Mouse (Mus musculus) left cerebral cortex, postnatal 25 days (tissue): ENCODE data around the gene Mre11a. TPM values are rescaled to one million over a fixed set of nuclear protein-coding genes. Genes with fewer than 3 reads are reported as not detected.
A peak's percentile ranks its signal among the peaks of the same experiment; 100 is the strongest.
"Not testable (repeated sequence)": the region's sequence is repeated elsewhere in the genome, so short reads cannot be mapped to it uniquely, and the experiment has no call there.

Experiments used
- DNase-seq, 2 experiments: peaks; one replicate each; pipeline ENCODE4 v3.0.0; 2022; ENCODE audit warnings: low spot score in 2 of 2, mixed read lengths in 1 of 2
- intact Hi-C: fragments of 180-260 bp; cut with DNase I; formaldehyde crosslinking; loops from one replicate; pipeline ENCODE4 v1.15.1; 2025
- total RNA-seq, 2 experiments: library from RNA; stranded (reverse); gene quantifications; 2 replicates each; pipeline ENCODE4 v1.2.3; 2021

Mre11a gene
- total RNA-seq, 2 experiments from 2014 or later = 13.8 to 16.1 TPM

DNA sequence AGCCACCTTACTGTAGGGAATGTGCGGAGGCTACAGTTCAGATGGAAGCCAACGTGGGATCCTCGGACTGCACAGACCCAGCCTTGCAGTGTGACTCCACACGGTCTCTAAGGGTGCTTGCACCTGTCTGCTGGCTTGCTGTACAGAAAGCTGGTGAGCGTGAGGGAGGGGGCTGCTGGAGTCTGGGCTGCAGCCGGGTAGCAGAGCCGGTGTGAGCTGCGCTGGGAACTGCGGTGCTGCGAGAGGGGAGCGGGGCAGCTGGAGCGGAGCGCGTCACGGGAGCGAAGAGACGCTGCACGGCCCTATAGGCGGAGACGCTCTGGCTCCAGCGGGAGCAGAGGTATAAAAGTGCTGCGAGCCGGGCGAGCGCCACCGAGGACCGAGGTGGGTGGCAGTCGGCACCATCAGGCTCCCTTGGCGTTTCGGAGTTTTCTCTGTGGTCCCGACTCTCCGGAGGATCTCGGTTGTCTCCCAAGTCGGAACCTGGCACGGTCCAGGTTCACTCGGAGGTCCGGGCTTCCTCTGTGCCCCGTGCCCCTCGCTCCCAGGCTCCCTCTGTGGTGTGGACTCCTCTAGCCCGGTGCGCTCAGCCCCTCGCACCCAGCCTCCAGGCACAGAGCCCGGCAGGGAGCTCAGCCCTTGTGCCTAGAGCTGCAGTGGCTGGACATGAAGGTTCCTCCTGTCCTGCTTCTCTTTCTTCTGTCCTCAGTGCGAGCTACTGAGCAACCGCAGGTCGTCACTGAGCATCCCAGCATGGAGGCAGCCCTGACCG lies 75.6 kb downstream of the Mre11a start, which contains the start of gene Gpr83:
Gene Gpr83 (plus strand): TSS at position 343 of the 772 bp plus-strand sequence.
- DNase-seq = peak; percentile 70

DNA sequence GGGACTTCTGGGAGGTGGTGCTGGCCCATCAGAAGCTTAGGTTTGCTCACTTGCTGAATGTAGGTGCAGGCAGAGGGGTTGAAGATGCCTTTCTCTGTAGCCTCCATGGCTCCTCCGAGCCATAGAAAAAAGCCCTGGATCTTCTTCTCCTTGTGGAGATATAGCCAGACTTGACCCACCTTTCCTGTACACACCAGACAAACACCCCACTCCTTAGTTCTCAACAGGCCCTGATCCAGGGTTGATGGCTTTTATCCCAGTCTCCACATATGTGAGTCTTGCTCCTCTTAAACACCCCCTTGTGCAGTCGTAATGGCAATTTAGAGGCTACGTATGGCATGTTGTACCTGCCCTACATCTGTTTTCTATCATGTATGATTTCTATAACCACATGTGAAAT lies 78.7 kb downstream of the Mre11a start:
- no peak for DNase-seq
- intact Hi-C loops = no loop called here

More for the DNA sequence above, 75.6 kb downstream of the Mre11a start, which contains the start of gene Gpr83:
- intact Hi-C loops = no loop called here

DNA sequence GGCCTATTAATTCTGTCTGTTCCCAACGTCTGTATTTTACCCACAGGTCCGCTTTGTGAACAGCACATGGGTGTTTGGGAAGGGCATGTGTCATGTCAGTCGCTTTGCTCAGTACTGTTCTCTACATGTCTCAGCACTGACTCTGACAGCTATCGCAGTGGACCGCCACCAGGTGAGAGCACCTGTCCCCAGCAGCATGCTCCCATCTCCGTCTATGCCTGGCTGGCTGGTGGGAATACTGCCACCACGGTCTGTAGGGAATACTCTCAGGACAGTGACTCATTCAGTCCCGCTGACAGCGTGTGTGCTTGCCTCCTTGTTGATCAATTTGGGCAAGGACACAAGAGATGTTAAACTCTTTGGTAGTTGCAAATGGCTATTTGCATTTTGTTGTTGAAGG lies 80.3 kb downstream of the Mre11a start:
- DNase-seq = no peak
- intact Hi-C loops = no loop called here

DNA sequence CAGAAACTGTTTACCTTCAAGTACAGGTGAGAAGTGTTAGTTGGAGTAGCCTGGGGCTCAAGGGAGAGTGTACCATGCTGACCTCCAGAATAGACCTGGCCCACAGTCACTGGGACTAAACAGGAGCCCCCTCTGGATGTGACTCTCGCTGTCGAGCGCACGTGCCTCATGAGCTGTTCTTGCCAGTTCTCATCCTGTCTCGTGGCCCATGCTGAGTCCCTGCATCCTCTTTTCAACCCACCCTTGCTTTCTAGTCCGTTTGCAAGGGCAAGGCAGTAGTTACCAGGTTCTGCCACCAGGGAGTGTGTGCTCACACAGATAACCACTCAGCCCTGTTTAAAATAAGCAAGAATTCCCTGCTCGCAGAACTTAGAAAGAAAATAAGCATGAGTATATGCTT lies 82.5 kb downstream of the Mre11a start:
- peak; percentile 57 to 79 for DNase-seq
- intact Hi-C loops = loop anchor here (1.0 kb wide), 1 partner anchor 148 kb away; no protein-coding TSS in a partner anchor

DNA sequence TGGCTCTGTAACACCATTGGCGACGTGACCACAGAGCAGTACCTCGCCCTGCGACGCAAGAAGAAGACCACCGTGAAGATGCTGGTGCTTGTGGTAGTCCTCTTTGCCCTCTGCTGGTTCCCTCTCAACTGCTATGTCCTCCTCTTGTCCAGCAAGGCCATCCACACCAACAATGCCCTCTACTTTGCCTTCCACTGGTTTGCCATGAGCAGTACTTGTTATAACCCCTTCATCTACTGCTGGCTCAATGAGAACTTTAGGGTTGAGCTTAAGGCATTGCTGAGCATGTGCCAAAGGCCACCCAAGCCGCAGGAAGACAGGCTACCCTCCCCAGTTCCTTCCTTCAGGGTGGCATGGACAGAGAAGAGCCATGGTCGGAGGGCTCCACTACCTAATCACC lies 83.9 kb downstream of the Mre11a start:
- intact Hi-C loops = no loop called here
- no peak for DNase-seq

DNA sequence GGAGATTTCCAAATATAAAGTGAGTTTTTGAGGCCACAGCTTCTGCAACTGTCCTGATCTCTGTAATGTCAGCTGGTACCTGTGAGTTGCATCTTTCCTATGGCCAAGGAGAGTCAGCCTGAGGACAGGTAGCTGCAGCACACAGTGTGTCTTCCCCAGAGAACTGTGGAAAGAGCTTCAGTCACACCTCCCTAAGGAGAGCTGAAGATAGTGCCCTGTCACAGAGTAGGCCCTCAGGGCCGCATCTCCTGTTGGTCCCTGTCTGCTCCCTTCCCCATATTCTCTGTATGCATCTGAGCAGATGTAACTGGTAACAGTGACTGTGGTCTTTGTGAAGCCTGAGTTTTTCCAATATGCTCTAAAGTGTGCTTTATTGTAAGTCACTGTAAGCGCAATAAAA lies 85.9 kb downstream of the Mre11a start:
- intact Hi-C loops = loop anchor here (10.0 kb wide), 1 partner anchor 294 kb away; no protein-coding TSS in a partner anchor

DNA sequence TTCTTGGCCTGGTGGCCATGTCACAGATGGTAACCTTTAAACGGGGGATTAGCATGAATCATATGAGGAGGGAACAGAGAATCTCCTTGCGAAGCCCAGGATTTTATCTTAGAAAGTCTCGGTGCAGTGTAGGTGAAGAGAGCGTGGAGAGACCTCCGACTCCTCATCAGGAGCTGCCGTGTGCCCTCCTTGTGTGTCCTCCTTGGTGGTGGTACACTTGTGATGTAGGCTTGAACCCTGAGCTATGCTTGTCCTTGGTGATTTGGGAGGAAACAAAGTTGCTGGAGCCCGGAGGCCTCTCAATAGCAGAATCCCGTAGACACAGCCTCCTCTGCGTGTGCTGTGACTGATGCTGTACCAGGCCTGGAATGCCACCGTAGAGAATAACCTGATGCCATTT lies 86.3 kb downstream of the Mre11a start:
- no peak for DNase-seq
- intact Hi-C loops = loop anchor here (10.0 kb wide), 1 partner anchor 294 kb away; no protein-coding TSS in a partner anchor

More for the DNA sequence above, 85.9 kb downstream of the Mre11a start:
- DNase-seq = no peak

DNA sequence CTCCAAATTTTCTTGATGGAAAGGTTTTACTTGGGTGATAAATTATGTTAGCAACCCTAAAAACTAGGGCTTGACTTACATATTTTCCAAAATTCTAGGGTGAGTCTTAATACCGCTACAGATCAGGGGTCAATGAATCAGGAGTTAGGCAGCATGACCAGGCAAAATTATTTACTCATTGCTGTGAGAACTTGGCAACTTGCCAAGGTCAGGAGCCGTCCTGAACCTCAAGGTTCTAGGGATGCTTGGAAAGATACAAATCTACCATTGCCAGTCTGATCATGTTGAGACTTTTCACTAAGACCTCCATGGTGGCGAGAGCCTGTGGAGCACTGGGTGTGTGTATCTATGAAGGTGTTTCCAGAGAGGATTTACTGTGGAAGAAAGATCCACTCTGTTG lies 87.1 kb downstream of the Mre11a start:
- DNase-seq = no peak
- intact Hi-C loops = loop anchor here (10.0 kb wide), 1 partner anchor 293 kb away; no protein-coding TSS in a partner anchor

DNA sequence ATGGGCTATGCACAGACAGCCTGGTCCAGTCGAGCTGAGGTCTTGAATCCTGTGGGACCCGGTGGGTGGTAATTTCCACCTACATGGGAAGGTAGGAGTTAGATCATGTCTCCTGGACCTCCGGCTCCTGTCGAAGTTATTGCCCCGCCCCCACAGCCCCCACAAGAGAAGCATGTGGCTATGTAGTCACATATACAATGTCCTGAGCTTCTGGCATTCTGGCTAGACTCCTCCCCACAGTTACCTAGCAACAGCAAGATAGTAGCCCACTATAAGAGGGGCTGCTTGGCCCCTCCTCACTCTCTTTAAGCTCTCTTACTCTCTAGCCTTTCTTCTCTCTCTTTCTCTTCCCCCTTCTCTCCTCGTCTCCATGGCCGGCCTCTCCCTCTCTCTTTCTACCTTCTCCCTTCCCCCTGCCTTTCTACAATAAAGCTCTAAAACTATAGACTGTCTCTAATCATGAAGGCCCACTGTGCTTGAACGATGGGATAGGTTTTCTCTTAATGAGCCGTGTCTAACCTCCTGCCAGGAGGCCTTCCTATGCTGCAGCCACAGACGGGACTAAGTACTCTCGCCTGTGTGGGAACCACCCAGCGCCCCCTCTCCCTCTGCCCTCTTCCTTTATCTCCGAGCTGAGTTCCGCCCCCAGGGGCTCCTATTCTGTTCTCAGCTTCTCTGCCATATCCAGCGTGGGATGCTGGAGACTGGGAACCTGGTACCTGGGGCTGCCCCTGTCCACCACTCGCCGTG lies 87.9 kb downstream of the Mre11a start:
- DNase-seq = no peak
- intact Hi-C loops = loop anchor here (10.0 kb wide), 1 partner anchor 292 kb away; no protein-coding TSS in a partner anchor

DNA sequence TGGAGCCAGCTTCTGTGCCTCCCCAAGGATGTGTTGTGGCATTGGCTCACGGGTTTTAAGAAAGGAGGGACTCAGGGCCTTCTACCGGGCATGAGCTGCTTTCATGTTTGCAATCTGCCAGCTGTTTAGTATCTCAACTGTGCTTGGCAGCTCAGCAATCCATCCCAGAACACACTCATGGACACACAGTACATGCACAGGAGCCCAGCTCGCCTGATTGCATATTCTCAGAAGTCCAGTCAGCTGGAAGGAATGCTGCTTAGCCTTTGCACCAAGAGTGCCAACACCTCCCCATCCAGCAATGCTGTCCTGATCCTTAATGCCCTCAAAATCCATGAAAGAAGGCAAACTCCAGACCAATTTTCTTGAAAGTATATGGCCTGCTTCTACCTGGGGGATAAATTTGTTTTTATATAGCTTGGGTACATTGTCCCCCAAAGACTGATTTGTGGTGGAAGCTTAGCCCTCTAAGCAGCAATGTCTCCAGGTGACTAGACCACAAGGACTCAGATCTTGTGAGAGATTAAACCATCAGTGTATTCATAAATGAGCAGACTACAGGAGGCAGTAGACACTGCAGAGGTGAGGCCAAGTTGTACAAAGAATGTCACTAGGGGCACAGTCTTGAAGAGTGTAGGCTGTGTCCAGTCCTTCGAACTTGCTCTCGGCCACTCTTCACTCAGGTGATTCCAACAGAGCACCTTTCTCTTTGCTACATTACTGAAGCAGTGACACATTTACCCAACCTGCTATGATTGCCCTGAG lies 91.5 kb downstream of the Mre11a start:
- intact Hi-C loops = loop anchor here (10.0 kb wide), 1 partner anchor 289 kb away; no protein-coding TSS in a partner anchor
- no peak for DNase-seq

DNA sequence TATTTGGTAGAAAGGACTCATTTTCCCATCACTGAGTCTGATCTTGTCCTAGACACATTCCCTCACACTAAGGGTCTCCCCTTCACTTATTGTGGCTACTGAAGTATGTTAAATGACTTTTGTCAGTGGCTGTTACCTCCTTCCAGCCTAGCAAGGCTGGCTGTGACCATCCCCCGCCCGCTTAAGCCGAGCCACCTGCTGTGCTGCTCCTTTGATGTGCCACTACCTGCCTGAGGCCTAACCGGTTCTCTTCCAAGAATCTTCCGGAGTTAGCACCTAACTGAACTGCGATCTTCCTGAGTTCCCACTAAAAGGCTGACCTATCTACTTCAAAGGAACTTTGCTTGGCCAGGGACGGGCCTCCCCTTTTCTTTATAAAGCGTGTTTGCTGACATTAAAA lies 92.1 kb downstream of the Mre11a start:
- DNase-seq = not testable (repeated sequence)
- intact Hi-C loops = loop anchor here (10.0 kb wide), 1 partner anchor 288 kb away; no protein-coding TSS in a partner anchor

DNA sequence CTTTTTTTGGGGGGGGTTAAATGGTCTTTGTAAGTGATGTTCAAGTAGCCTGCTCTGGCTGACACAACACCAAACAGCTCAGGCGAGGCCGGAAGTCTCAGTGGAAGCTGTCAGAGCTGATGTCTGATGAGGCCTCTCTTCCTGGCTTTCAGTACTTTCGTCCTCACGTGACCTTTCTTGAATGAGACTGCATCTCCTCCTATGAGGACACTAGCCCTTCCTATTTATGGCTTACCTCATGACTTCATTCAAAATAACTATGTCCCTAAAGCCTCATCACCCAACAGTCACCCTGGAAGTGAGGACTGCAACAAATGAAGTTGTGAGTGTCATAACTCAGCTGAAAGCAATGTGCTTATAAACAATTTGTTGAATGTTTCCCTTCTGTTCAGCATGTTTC lies 100.2 kb downstream of the Mre11a start:
- intact Hi-C loops = no loop called here
- DNase-seq = no peak

DNA sequence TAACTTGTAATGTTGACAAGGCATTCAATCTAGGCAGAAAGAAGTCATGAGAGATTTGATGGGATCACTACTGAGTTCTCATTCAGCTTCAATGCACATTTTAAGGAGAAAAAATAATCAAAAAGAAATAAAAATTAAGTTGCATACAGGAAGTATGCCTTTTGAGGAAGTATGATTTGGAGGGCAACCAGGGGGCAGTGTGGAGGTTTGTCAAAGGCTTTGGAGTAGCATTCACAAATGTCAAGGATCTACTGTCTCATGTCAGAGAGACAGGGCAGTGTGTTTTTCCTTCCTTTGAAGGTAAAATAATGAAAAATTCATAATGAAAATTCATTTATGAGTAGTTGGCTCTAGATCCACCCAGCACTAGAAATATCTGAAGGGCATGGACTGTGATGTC lies 100.7 kb downstream of the Mre11a start:
- DNase-seq = no peak
- intact Hi-C loops = no loop called here

DNA sequence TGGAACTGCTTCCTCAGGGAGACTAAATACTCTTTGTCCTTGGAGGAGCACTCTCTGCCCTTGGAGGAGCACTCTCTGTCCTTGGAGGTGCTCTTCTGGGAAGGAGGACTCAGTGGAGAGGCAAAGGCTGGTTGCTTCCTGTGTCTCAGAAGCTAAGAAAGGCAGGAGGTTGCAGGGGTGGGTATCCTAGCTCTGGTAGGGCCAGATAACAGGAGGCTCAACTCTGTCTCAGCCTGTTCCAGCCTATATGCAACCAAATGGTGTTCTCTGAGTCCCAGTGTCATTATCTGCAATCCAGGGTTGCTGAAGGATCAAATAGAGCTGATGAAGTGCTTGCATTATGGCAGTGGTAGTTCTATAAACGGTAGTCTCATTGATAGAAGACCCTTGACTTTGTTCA lies 101.5 kb downstream of the Mre11a start:
- DNase-seq = no peak
- intact Hi-C loops = no loop called here

Other genes starting within 250 kb of the Mre11a start
- 10 to 100 TPM; 13.6 to 15.8 TPM for gene Amotl1, start 139.6 kb upstream of the Mre11a start, total RNA-seq
- not detected for gene Piwil4, start 43.9 kb upstream of the Mre11a start, total RNA-seq
- gene Fut4, start 32.3 kb upstream of the Mre11a start, total RNA-seq = under 1 TPM; 0.16 to 0.27 TPM
- gene 1700012B09Rik, start 13.6 kb upstream of the Mre11a start, total RNA-seq = not detected
- gene Ankrd49, start 202 bp downstream of the Mre11a start, total RNA-seq = 10 to 100 TPM; 14.4 to 15.7 TPM
- 10 to 100 TPM; 19.5 to 30.2 TPM for gene Gpr83, start 75.6 kb downstream of the Mre11a start, total RNA-seq
- gene Izumo1r, start 119.3 kb downstream of the Mre11a start, total RNA-seq = not detected